Mouse (Mus musculus) limb, embryonic 14.5 days (tissue): ENCODE measurements around the gene Perp. TPM values are rescaled to one million over a fixed set of nuclear protein-coding genes. Genes with fewer than 3 reads are reported as not detected.

Source experiments
- ATAC-seq: fragments of 200-750 bp; cut with Nextera tagmentation; 2 replicates; pipeline ENCODE4 v1.8.0; 2017; ENCODE audit warnings: low read depth, moderate number of reproducible peaks, moderate TSS enrichment; ENCODE audit not compliant: low FRiP score
- DNase-seq: peaks from one replicate; pipeline ENCODE4 v3.0.0-alpha.2; 2015; ENCODE audit warnings: low spot score
- H3K27ac ChIP-seq: fragments of 300-500 bp; sonication (generic); replicated peaks from 2 replicates; pipeline ENCODE4 v1.5.1; 2014; ENCODE audit warnings: low read depth, mild to moderate bottlenecking, low read length, moderate library complexity, mixed read lengths
- H3K27me3 ChIP-seq: fragments of 300-500 bp; sonication (generic); 2 replicates; pipeline ENCODE4 v1.6.1; 2014; ENCODE audit warnings: low read length, mixed read lengths; ENCODE audit not compliant: control insufficient read depth, insufficient read depth
- H3K36me3 ChIP-seq: fragments of 300-500 bp; sonication (generic); 2 replicates; pipeline ENCODE4 v1.6.1; 2014; ENCODE audit warnings: mild to moderate bottlenecking, low read length, moderate library complexity, mixed read lengths; ENCODE audit not compliant: control insufficient read depth, insufficient read depth
- H3K4me1 ChIP-seq: fragments of 300-500 bp; sonication (generic); 2 replicates; pipeline ENCODE4 v1.6.1; 2014; ENCODE audit warnings: antibody characterized with exemption, low read length, mixed read lengths; ENCODE audit not compliant: control insufficient read depth, insufficient read depth
- H3K4me2 ChIP-seq: fragments of 300-500 bp; sonication (generic); replicated peaks from 2 replicates; pipeline ENCODE4 v1.6.1; 2014; ENCODE audit warnings: low read depth, mild to moderate bottlenecking, low read length, moderate library complexity; ENCODE audit not compliant: severe bottlenecking
- H3K4me3 ChIP-seq: fragments of 300-500 bp; sonication (generic); replicated peaks from 2 replicates; pipeline ENCODE4 v1.5.1; 2014; ENCODE audit warnings: low read length
- H3K9ac ChIP-seq: fragments of 300-500 bp; sonication (generic); 2 replicates; pipeline ENCODE4 v1.6.1; 2014; ENCODE audit warnings: mild to moderate bottlenecking, low read depth, low read length, moderate library complexity; ENCODE audit not compliant: severe bottlenecking
- H3K9me3 ChIP-seq: fragments of 300-500 bp; sonication (generic); 2 replicates; pipeline ENCODE4 v1.6.1; 2016; ENCODE audit warnings: low read length; ENCODE audit not compliant: control insufficient read depth
- POLR2A ChIP-seq: fragments of 200-500 bp; IDR thresholded peaks from 2 replicates; pipeline ENCODE4 v1.8.0; 2012; ENCODE audit warnings: inconsistent platforms, mild to moderate bottlenecking, moderate library complexity, borderline replicate concordance; ENCODE audit not compliant: insufficient read depth, insufficient read length; ENCODE audit errors: extremely low read depth
- WGBS: fragments of 180-500 bp; shearing (Covaris S2); extraction: QIAGEN DNeasy Blood & Tissue Kit; methylation state at CpG from one replicate; pipeline ENCODE4 v1.1.7; 2014; 5-methylcytosine and 5-hydroxymethylcytosine counted together
- polyA plus RNA-seq, 2 experiments: library from polyadenylated mRNA; depleted of rRNA in 1 of 2; stranded (reverse) in 1 of 2; unstranded in 1 of 2; fragments of >200 nt; fragmentation: Nextera tagmentation in 1 of 2; extraction: Ambion mirVana in 1 of 2; gene quantifications; 2 replicates each; pipeline versions ENCODE4 v1.2.1 to v1.2.3; 2012 to 2014

Gene Perp
- polyA plus RNA-seq, 2 experiments, result 196 to 598 TPM

- H3K9ac ChIP-seq, result no peak overlapping the region
- no peaks in the 10 kb centered on the region for H3K36me3 ChIP-seq
- H3K4me1 ChIP-seq, result peaks cover 3% of the 10 kb centered on the region; the same call in 1 of the 2 replicates
- WGBS, result 47% methylated on average over 2 of the region's 2 CpGs
- ATAC-seq (no peak), DNase-seq (no peak)
- H3K27ac ChIP-seq, result no peak overlapping the region
- H3K4me2 ChIP-seq, result no peak overlapping the region
- TF ChIP-seq POLR2A, result no peak
- no peak overlapping the region for H3K4me3 ChIP-seq
- H3K9me3 ChIP-seq, result no peaks in the 10 kb centered on the region
- H3K27me3 ChIP-seq, result no peaks in the 10 kb centered on the region
Measured at GRCm38 (mm10) chr10:18827936-18828335, 16.9 kb upstream of the Perp start.

- WGBS, result 40% methylated on average over 4 of the region's 4 CpGs
- TF ChIP-seq POLR2A, result no peak
- ATAC-seq (peak; percentile 57; the same call in 1 of the 2 replicates), DNase-seq (peak; percentile 53)
- Histone ChIP-seq H3K4me3 (no peak overlapping the region), H3K36me3 (no peaks in the 10 kb centered on the region), H3K27me3 (no peaks in the 10 kb centered on the region), H3K4me2 (no peak overlapping the region), H3K27ac (no peak overlapping the region), H3K9ac (no peak overlapping the region), H3K9me3 (no peaks in the 10 kb centered on the region), H3K4me1 (peaks cover 3% of the 10 kb centered on the region; the same call in 1 of the 2 replicates)
Measured at GRCm38 (mm10) chr10:18830359-18830758, 14.5 kb upstream of the Perp start.

GRCm38 (mm10) chr10:18831823-18832222 lies 13.0 kb upstream of the Perp start:
- Histone ChIP-seq H3K4me2 (no peak overlapping the region), H3K27me3 (no peaks in the 10 kb centered on the region), H3K4me1 (peaks cover 3% of the 10 kb centered on the region; the same call in 1 of the 2 replicates), H3K36me3 (no peaks in the 10 kb centered on the region), H3K9me3 (no peaks in the 10 kb centered on the region), H3K4me3 (no peak overlapping the region), H3K9ac (no peak overlapping the region), H3K27ac (no peak overlapping the region)
- DNase-seq (no peak), ATAC-seq (no peak)
- TF ChIP-seq POLR2A, result no peak
- 46% methylated on average over 7 of the region's 7 CpGs for WGBS

- Histone ChIP-seq H3K4me3 (no peak overlapping the region), H3K9me3 (no peaks in the 10 kb centered on the region), H3K27ac (no peak overlapping the region), H3K4me2 (no peak overlapping the region), H3K9ac (no peak overlapping the region), H3K4me1 (0 out of 2 replicates have a peak, but pooled peaks cover 3% of the 10 kb centered on the region), H3K36me3 (no peaks in the 10 kb centered on the region), H3K27me3 (no peaks in the 10 kb centered on the region)
- TF ChIP-seq POLR2A, result no peak
- WGBS, result 48% methylated on average over 2 of the region's 2 CpGs
- ATAC-seq (no peak), DNase-seq (no peak)
Measured at GRCm38 (mm10) chr10:18834389-18834788, 10.4 kb upstream of the Perp start.

GRCm38 (mm10) chr10:18835684-18836479 lies 8.9 kb upstream of the Perp start:
- no peak overlapping the region for H3K27ac ChIP-seq
- H3K36me3 ChIP-seq, result no peaks in the 10 kb centered on the region
- peak; percentile 58 for DNase-seq
- no peak overlapping the region for H3K9ac ChIP-seq
- ATAC-seq, result no peak
- TF ChIP-seq POLR2A, result no peak
- no peak overlapping the region for H3K4me2 ChIP-seq
- H3K4me1 ChIP-seq, result 0 out of 2 replicates have a peak, but pooled peaks cover 3% of the 10 kb centered on the region
- no peak overlapping the region for H3K4me3 ChIP-seq
- no peaks in the 10 kb centered on the region for H3K27me3 ChIP-seq
- WGBS, result 51% methylated on average over 6 of the region's 6 CpGs
- H3K9me3 ChIP-seq, result no peaks in the 10 kb centered on the region

GRCm38 (mm10) chr10:18839530-18839929 lies 5.3 kb upstream of the Perp start:
- H3K4me1 ChIP-seq, result peaks cover under 1% of the 10 kb centered on the region; the same call in 1 of the 2 replicates
- H3K4me2 ChIP-seq, result no peak overlapping the region
- WGBS, result 72% methylated on average over 4 of the region's 4 CpGs
- peaks cover 10% of the 10 kb centered on the region for H3K27me3 ChIP-seq
- no peak overlapping the region for H3K27ac ChIP-seq
- no peak for ATAC-seq
- no peak for DNase-seq
- no peak overlapping the region for H3K4me3 ChIP-seq
- TF ChIP-seq POLR2A, result no peak
- no peaks in the 10 kb centered on the region for H3K36me3 ChIP-seq
- no peaks in the 10 kb centered on the region for H3K9me3 ChIP-seq
- no peak overlapping the region for H3K9ac ChIP-seq
